Mouse (Mus musculus) embryonic facial prominence, embryonic 15.5 days (tissue): ENCODE results near the gene Olfr91. TPM values are rescaled to one million over a fixed set of nuclear protein-coding genes. Genes with fewer than 3 reads are reported as not detected.
"Not testable (repeated sequence)": the region's sequence is repeated elsewhere in the genome, so short reads cannot be mapped to it uniquely, and the experiment has no call there.

Experiments
- ATAC-seq: fragments of 200-750 bp; cut with Nextera tagmentation; 2 replicates; pipeline ENCODE4 v1.8.0; 2017; ENCODE audit warnings: low read depth, moderate TSS enrichment; ENCODE audit not compliant: insufficient number of reproducible peaks, low FRiP score, low TSS enrichment
- H3K27ac ChIP-seq: fragments of 300-500 bp; sonication (generic); replicated peaks from 2 replicates; pipeline ENCODE4 v1.5.1; 2015; ENCODE audit warnings: mild to moderate bottlenecking, inconsistent platforms
- H3K27me3 ChIP-seq: fragments of 300-500 bp; sonication (generic); 2 replicates; pipeline ENCODE4 v1.6.1; 2015; ENCODE audit warnings: inconsistent platforms
- H3K36me3 ChIP-seq: fragments of 300-500 bp; sonication (generic); 2 replicates; pipeline ENCODE4 v1.6.1; 2015; ENCODE audit warnings: mild to moderate bottlenecking, inconsistent platforms
- H3K4me1 ChIP-seq: fragments of 300-500 bp; sonication (generic); 2 replicates; pipeline ENCODE4 v1.6.1; 2015; ENCODE audit warnings: inconsistent platforms
- H3K4me2 ChIP-seq: fragments of 300-500 bp; sonication (generic); replicated peaks from 2 replicates; pipeline ENCODE4 v1.6.1; 2015; ENCODE audit warnings: mild to moderate bottlenecking, inconsistent platforms
- H3K4me3 ChIP-seq: fragments of 300-500 bp; sonication (generic); replicated peaks from 2 replicates; pipeline ENCODE4 v1.5.1; 2015; ENCODE audit warnings: mild to moderate bottlenecking, inconsistent platforms
- H3K9ac ChIP-seq: fragments of 300-500 bp; sonication (generic); 2 replicates; pipeline ENCODE4 v1.6.1; 2015; ENCODE audit warnings: inconsistent platforms
- H3K9me3 ChIP-seq: fragments of 300-500 bp; sonication (generic); replicated peaks from 2 replicates; pipeline ENCODE4 v1.6.1; 2016; ENCODE audit warnings: inconsistent platforms
- WGBS: fragments of 180-500 bp; shearing (Covaris S2); methylation state at CpG from one replicate; pipeline ENCODE4 v1.1.7; 2015; 5-methylcytosine and 5-hydroxymethylcytosine counted together
- polyA plus RNA-seq: library from polyadenylated mRNA; unstranded; fragments of >200 nt; fragmentation: Nextera tagmentation; extraction: Ambion mirVana; gene quantifications from 2 replicates; pipeline ENCODE4 v1.2.1, GENCODE M21; 2015

Gene Olfr91
- not detected in 2 replicates for polyA plus RNA-seq

DNA sequence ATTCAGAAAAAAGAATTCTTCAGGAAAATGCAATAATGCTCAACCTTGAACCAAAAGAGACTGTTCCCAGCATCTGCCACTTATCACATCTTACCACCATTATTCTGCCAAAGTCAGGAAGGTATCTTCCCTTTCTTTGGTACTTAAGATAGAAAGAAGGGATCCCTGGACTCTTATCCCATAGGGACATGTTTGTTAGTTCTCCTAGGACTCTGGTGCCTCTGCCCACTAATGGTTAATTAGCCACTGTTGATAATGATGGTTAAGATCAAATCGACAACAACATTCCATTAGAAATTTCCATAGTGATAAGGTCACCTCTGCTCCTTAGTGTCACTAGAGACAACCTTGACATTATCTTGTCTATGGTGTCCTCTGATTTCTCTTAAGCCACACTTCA, at the start of gene Olfr91:
Gene Olfr91, minus strand, starts transcription at position 101 of the 400 bp plus-strand sequence.
- H3K4me1 ChIP-seq = no peaks in the 10 kb centered on the region
- no peak within 1 kb of the TSS for H3K9ac ChIP-seq
- no peak within 1 kb of the TSS for H3K4me2 ChIP-seq
- no peaks in the 10 kb centered on the region for H3K27me3 ChIP-seq
- no peak for ATAC-seq
- H3K36me3 ChIP-seq = no peaks in the 10 kb centered on the region
- H3K27ac ChIP-seq = no peak within 1 kb of the TSS
- no peaks in the 10 kb centered on the region for H3K9me3 ChIP-seq
- no peak within 1 kb of the TSS for H3K4me3 ChIP-seq
- WGBS = 90% methylated on average over 1 of the region's 1 CpGs

DNA sequence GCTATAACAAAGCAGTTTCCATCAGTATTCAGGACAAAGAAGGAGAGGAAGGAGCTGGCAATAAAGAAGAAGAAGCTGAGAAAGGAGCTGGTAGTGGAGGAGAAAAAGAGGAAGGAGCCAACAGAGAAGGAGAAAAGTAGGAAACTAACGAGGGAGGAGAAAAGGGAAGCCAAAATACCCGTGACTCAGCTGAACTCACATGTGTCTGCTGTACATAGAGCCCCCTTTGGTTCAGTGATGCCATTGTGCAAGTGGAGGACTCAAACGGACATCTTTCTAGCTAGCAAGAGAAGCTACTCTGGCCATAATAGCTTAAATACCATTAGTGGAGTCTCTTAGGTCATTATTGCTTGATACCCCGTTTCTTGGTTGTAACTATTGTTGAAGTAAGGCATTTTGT, 33.3 kb upstream of the Olfr91 start:
- not testable (repeated sequence) for H3K9me3 ChIP-seq, H3K9ac ChIP-seq, H3K4me2 ChIP-seq, H3K36me3 ChIP-seq, H3K27me3 ChIP-seq, H3K4me3 ChIP-seq, H3K27ac ChIP-seq, H3K4me1 ChIP-seq, ATAC-seq
- 65% methylated on average over 4 of the region's 4 CpGs for WGBS

DNA sequence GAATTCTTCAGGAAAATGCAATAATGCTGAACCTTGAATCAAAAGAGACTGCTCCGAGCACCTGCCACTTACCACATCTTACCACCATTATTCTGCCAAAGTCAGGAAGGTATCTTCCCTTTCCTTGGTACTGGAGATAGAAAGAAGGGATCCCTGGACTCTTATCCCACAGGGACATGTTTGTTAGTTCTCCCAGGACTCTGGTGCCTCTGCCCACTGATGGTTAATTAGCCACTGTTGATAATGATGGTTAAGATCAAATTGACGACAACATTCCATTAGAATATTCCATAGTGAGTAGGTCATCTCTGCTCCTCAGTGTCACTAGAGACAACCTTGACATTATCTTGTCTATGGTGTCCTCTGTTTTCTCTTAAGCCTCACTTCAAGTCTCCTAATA, 21.9 kb upstream of the Olfr91 start, which contains the start of gene Olfr92:
Gene Olfr92, minus strand, starts transcription at position 101 of the 400 bp plus-strand sequence.
- H3K36me3 ChIP-seq = no peaks in the 10 kb centered on the region
- 82% methylated on average over 2 of the region's 2 CpGs for WGBS
- H3K27ac ChIP-seq = no peak within 1 kb of the TSS
- H3K4me3 ChIP-seq = no peak within 1 kb of the TSS
- no peaks in the 10 kb centered on the region for H3K9me3 ChIP-seq
- ATAC-seq = no peak
- no peak within 1 kb of the TSS for H3K9ac ChIP-seq
- H3K27me3 ChIP-seq = no peaks in the 10 kb centered on the region
- H3K4me1 ChIP-seq = no peaks in the 10 kb centered on the region
- H3K4me2 ChIP-seq = no peak within 1 kb of the TSS

DNA sequence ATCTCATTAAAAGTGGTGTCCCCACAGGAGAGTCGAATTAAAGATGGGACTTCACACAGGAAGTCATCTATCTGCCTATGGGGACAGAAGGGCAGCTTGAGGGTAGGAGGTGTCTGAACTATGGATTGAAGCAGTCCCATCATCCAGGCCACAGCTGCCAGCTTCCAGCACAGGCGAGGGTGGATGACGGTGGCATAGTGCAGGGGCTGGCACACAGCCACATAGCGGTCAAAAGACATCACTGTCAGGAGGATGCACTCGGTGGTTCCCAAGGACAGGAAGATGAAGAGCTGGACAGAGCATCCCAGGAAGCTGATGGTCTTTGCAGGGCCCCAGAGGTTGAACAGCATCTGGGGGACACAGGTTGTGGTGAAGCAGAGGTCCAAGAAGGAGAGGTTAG, 4.8 kb downstream of the Olfr91 start:
- no peak for ATAC-seq
- 80% methylated on average over 5 of the region's 5 CpGs for WGBS
- no peak overlapping the region for H3K27ac ChIP-seq
- H3K9me3 ChIP-seq = no peaks in the 10 kb centered on the region
- H3K9ac ChIP-seq = no peak overlapping the region
- no peaks in the 10 kb centered on the region for H3K27me3 ChIP-seq
- no peaks in the 10 kb centered on the region for H3K36me3 ChIP-seq
- H3K4me2 ChIP-seq = no peak overlapping the region
- no peaks in the 10 kb centered on the region for H3K4me1 ChIP-seq
- no peak overlapping the region for H3K4me3 ChIP-seq

DNA sequence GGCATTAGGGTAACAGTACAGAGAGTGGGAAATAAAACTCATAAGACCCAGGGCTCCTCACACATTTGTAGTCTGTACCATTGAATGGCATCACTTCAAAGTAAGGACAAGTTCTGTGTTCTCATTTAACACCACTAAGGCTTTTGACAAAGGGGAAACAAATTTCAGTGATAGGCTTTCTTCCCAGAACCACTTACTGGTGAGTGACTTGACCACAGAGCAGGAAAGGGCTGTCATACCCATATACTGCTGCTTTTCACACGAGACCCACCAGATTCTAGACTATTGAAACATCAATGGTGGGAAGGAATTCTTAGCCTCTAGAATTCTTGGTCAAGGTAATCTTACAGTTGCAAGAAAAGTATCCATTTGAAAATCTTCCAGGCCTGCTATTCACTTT, 5.9 kb downstream of the Olfr91 start:
- Histone ChIP-seq H3K9me3 (no peaks in the 10 kb centered on the region), H3K36me3 (no peaks in the 10 kb centered on the region), H3K4me1 (no peaks in the 10 kb centered on the region), H3K27me3 (no peaks in the 10 kb centered on the region), H3K4me3 (no peak overlapping the region), H3K27ac (no peak overlapping the region), H3K9ac (no peak overlapping the region), H3K4me2 (no peak overlapping the region)
- no peak for ATAC-seq
- 60% methylated on average over 1 of the region's 1 CpGs for WGBS

DNA sequence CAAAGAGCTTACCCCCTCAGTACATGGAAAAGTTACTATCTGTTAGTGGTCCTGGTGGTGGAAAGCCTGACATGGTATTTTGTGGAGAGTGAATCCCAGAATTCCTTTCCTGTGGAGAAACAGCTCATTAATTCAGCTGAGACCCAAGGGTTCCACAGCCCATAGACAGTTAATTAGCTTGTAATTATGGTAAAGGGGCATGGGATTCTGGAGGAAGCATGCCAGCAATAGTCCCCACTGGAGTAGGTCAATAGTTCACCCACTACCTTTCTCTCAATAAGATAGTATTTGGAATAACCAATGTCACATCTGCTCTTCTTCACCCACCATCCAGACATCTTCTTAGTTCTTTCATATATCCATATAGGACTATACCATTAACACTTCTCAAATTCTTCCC, 9.7 kb downstream of the Olfr91 start, which contains the start of gene Olfr90:
Gene Olfr90, minus strand, starts transcription at position 101 of the 400 bp plus-strand sequence.
- H3K4me1 ChIP-seq = no peaks in the 10 kb centered on the region
- no peak for ATAC-seq
- H3K9ac ChIP-seq = no peak within 1 kb of the TSS
- H3K9me3 ChIP-seq = no peaks in the 10 kb centered on the region
- H3K4me3 ChIP-seq = no peak within 1 kb of the TSS
- H3K27me3 ChIP-seq = no peaks in the 10 kb centered on the region
- no peak within 1 kb of the TSS for H3K27ac ChIP-seq
- no peak within 1 kb of the TSS for H3K4me2 ChIP-seq
- no peaks in the 10 kb centered on the region for H3K36me3 ChIP-seq

DNA sequence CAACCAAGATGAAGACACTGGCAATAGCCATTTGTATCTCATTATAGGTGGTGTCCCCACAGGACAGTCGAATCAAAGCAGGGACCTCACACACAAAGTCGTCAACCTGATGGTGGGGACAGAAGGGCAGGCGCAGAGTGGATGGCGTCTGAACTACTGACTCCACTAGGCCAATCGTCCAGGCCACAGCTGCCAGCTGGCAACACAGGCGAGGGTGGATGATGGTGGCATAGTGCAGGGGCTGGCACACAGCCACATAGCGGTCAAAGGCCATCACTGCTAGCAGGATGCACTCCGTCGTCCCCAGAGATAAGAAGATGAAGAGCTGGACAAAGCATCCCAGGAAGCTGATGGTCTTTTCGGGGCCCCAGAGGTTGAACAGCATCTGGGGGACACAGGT, 12.5 kb downstream of the Olfr91 start:
- H3K4me2 ChIP-seq = no peak overlapping the region
- no peak overlapping the region for H3K27ac ChIP-seq
- H3K9me3 ChIP-seq = no peaks in the 10 kb centered on the region
- H3K4me3 ChIP-seq = no peak overlapping the region
- no peak overlapping the region for H3K9ac ChIP-seq
- H3K27me3 ChIP-seq = no peaks in the 10 kb centered on the region
- no peak for ATAC-seq
- WGBS = 81% methylated on average over 10 of the region's 10 CpGs
- H3K4me1 ChIP-seq = no peaks in the 10 kb centered on the region
- H3K36me3 ChIP-seq = no peaks in the 10 kb centered on the region

DNA sequence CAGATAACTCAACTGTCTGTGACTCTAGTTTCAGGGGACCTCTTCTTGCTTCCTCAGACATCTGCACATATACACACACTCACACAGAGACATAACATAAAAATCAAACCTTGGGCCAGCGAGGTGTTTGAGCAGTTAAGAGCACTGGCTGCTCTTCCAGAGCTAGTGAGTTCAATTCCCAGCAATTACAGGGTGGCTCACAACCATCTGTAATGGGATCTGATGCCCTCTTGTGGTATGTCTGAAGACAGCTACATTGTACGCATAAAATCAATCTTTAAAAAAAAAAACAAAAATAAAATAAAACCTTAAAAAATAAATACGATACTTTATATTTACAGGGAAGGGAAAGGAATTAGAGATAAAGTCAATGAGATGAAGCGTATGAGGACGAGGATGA, 13.4 kb downstream of the Olfr91 start:
- no peak overlapping the region for H3K4me3 ChIP-seq
- H3K4me2 ChIP-seq = no peak overlapping the region
- H3K27ac ChIP-seq = no peak overlapping the region
- no peaks in the 10 kb centered on the region for H3K36me3 ChIP-seq
- H3K4me1 ChIP-seq = no peaks in the 10 kb centered on the region
- H3K9ac ChIP-seq = no peak overlapping the region
- ATAC-seq = no peak
- H3K27me3 ChIP-seq = no peaks in the 10 kb centered on the region
- 60% methylated on average over 5 of the region's 5 CpGs for WGBS
- no peaks in the 10 kb centered on the region for H3K9me3 ChIP-seq

DNA sequence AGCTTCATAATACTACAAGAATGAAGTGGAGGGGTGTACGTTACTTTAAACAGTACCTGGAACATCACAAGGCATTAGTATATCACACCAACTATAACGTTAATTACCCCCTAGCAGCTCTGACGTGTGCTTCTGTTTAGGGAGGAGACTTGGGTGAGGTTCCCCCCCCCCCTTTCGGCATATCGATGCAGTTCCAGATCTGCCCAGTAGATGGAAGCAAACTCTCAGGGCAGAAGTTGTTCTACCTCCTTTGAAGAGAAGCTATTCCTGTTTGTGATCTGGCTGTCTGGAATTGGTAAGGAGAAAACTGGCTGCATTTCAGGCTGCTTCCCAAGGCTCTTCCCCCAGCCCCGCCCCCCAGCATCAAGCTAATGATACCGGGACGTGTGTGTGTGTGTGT, 14.8 kb downstream of the Olfr91 start:
- peak; percentile 15; the same call in 1 of the 2 replicates for ATAC-seq
- 5% methylated on average over 8 of the region's 8 CpGs for WGBS
- Histone ChIP-seq H3K4me3 (no peak overlapping the region), H3K4me1 (no peaks in the 10 kb centered on the region), H3K4me2 (no peak overlapping the region), H3K27ac (no peak overlapping the region), H3K27me3 (no peaks in the 10 kb centered on the region), H3K9ac (no peak overlapping the region), H3K36me3 (no peaks in the 10 kb centered on the region), H3K9me3 (no peaks in the 10 kb centered on the region)

DNA sequence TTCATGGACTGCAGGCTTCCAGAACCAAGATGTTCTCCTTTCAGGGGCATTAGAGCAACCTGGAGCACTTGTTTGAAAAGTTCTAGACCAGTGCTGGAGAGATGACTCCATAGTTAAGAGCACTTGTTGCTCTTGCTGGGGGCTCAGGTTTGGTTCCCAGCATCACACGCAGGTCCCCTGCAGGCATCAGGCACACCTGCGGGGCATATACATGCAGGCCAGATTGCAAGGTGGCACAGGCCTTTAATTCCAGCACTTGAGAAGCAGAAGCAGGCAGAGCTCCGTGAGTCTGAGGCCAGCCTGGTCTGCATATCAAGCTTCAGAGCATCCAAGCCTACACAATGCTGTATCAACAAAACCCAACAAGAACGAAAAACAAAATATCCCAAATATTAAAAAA, 16.4 kb downstream of the Olfr91 start:
- WGBS = 89% methylated on average over 4 of the region's 4 CpGs
- no peak for ATAC-seq
- no peaks in the 10 kb centered on the region for H3K9me3 ChIP-seq
- no peaks in the 10 kb centered on the region for H3K4me1 ChIP-seq
- no peaks in the 10 kb centered on the region for H3K27me3 ChIP-seq
- no peak overlapping the region for H3K27ac ChIP-seq
- H3K4me2 ChIP-seq = no peak overlapping the region
- peaks cover 4% of the 10 kb centered on the region; the same call in 1 of the 2 replicates for H3K36me3 ChIP-seq
- no peak overlapping the region for H3K9ac ChIP-seq
- no peak overlapping the region for H3K4me3 ChIP-seq

DNA sequence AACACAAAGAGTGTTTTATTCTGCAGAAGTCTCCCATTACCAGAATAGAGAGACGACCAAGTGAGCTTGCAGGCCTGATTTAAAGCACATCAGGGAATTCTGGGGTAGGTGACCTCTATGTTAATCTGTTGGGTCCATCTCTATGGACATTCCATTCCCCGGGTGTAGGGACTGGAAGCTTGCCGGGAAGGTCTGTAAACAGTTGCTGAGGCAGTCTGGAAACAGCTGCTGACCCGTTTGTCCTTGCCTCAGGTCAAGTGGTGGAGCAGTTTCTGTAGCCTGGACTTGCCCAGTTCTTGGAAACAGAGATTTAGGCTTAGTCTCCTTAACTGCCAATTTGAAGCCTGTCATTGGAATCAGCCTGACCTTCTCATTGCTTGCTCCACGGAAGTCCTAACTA, 18.0 kb downstream of the Olfr91 start:
- 15% methylated on average over 5 of the region's 5 CpGs for WGBS

DNA sequence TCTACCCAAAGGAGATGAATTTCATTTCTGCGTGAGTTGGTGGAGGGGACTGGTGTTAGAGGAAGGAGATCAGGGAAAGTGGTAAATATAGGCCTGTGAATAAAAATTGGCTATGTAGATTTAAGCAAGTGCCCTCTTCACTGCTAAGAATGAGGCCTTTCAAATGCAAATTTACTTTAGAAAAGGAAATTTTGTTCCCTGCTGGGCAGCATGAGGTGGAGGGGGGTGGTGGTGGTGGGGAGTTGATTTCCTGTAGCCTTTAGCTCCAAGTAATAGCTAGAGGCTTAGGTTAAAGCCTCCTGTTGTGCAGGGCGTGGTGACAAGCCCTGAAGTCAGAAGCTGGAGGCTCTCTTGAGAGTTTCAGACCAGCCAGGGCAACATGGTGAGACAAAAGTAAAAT, 19.1 kb downstream of the Olfr91 start:
- no peak overlapping the region for H3K4me2 ChIP-seq
- H3K36me3 ChIP-seq = peaks cover 26% of the 10 kb centered on the region
- no peaks in the 10 kb centered on the region for H3K9me3 ChIP-seq
- no peaks in the 10 kb centered on the region for H3K27me3 ChIP-seq
- ATAC-seq = no peak
- H3K9ac ChIP-seq = no peak overlapping the region
- H3K4me3 ChIP-seq = no peak overlapping the region
- H3K27ac ChIP-seq = no peak overlapping the region
- H3K4me1 ChIP-seq = no peaks in the 10 kb centered on the region
- WGBS = 27% methylated on average over 2 of the region's 2 CpGs

More for the DNA sequence above, 18.0 kb downstream of the Olfr91 start:
- no peak for ATAC-seq
- Histone ChIP-seq H3K4me2 (no peak overlapping the region), H3K9ac (no peak overlapping the region), H3K27me3 (no peaks in the 10 kb centered on the region), H3K36me3 (peaks cover 18% of the 10 kb centered on the region), H3K4me3 (no peak overlapping the region), H3K4me1 (no peaks in the 10 kb centered on the region), H3K9me3 (no peaks in the 10 kb centered on the region), H3K27ac (no peak overlapping the region)
